Mouse (Mus musculus): ENCODE results near the gene Ubp1. TPM values are rescaled to one million over a fixed set of nuclear protein-coding genes. Genes with fewer than 3 reads are reported as not detected.
A peak's percentile ranks its signal among the peaks of the same experiment; 100 is the strongest.

The Ubp1 gene
- polyA plus RNA-seq, 1 experiment from 2014 or later, result 14.7 TPM

- Histone ChIP-seq H3K9ac (ENCODE audit: low read depth, low read length) (no peak overlapping the region), H3K4me2 (replicated peaks; ENCODE audit: low read depth) (no peak overlapping the region), H3K36me3 (ENCODE audit: control insufficient read depth, insufficient read depth) (no peaks in the 10 kb centered on the region), H3K27ac (ENCODE audit: low read depth, low read length) (no peak overlapping the region), H3K9me3 (ENCODE audit: control insufficient read depth) (no peaks in the 10 kb centered on the region), H3K27me3 (replicated peaks; ENCODE audit: control insufficient read depth, insufficient read depth, low read length) (no peaks in the 10 kb centered on the region), H3K4me1 (replicated peaks; ENCODE audit: control insufficient read depth, insufficient read depth, low read length) (no peaks in the 10 kb centered on the region), H3K4me3 (ENCODE audit: low read depth, low read length) (no peak overlapping the region)
- WGBS, result 86% methylated on average over 4 of the region's 4 CpGs
- TF ChIP-seq CTCF (IDR thresholded peaks at IDR 0.05; ENCODE audit: low read depth), result peak; percentile 41
- no peak for ATAC-seq
Measured at GRCm38 (mm10) chr9:114015724-114016123, 85.0 kb downstream of the Ubp1 start.

GRCm38 (mm10) chr9:114016402-114016801, 85.7 kb downstream of the Ubp1 start:
- Histone ChIP-seq H3K27ac (ENCODE audit: low read depth, low read length) (no peak overlapping the region), H3K9me3 (ENCODE audit: control insufficient read depth) (no peaks in the 10 kb centered on the region), H3K4me2 (replicated peaks; ENCODE audit: low read depth) (no peak overlapping the region), H3K4me1 (replicated peaks; ENCODE audit: control insufficient read depth, insufficient read depth, low read length) (no peaks in the 10 kb centered on the region), H3K9ac (ENCODE audit: low read depth, low read length) (no peak overlapping the region), H3K4me3 (ENCODE audit: low read depth, low read length) (no peak overlapping the region), H3K27me3 (replicated peaks; ENCODE audit: control insufficient read depth, insufficient read depth, low read length) (no peaks in the 10 kb centered on the region), H3K36me3 (ENCODE audit: control insufficient read depth, insufficient read depth) (no peaks in the 10 kb centered on the region)
- no peak for TF ChIP-seq CTCF (IDR thresholded peaks at IDR 0.05; ENCODE audit: low read depth)
- 63% methylated on average over 4 of the region's 4 CpGs for WGBS
- no peak for ATAC-seq

GRCm38 (mm10) chr9:114019012-114019762, 88.5 kb downstream of the Ubp1 start:
- Histone ChIP-seq H3K4me3 (ENCODE audit: low read depth, low read length) (no peak overlapping the region), H3K9me3 (ENCODE audit: control insufficient read depth) (no peaks in the 10 kb centered on the region), H3K27ac (ENCODE audit: low read depth, low read length) (no peak overlapping the region), H3K4me1 (replicated peaks; ENCODE audit: control insufficient read depth, insufficient read depth, low read length) (no peaks in the 10 kb centered on the region), H3K9ac (ENCODE audit: low read depth, low read length) (no peak overlapping the region), H3K4me2 (replicated peaks; ENCODE audit: low read depth) (no peak overlapping the region), H3K27me3 (replicated peaks; ENCODE audit: control insufficient read depth, insufficient read depth, low read length) (no peaks in the 10 kb centered on the region), H3K36me3 (ENCODE audit: control insufficient read depth, insufficient read depth) (no peaks in the 10 kb centered on the region)
- no peak for TF ChIP-seq CTCF (IDR thresholded peaks at IDR 0.05; ENCODE audit: low read depth)
- whole genome bisulfite sequencing, result 82% methylated on average over 7 of the region's 7 CpGs
- ATAC-seq, result no peak

DNA sequence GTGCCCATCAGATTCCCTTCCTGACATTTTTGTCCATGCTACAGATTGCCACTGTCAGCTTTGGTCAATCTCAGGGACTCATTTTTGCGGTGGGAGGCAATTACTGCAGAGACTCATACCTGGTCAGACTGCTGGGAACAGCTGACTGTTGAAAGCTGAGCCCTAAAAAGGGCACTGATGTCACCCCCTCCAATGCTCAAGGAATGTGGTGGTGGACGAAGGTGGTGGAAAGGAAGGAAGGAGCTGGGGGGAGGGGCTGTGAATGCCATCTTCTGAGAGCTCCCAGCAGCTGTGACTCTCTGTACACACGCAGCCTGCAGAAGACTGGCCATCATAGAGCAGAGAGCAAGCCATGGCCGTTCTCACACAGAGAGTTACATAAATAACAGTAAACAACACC, 91.4 kb downstream of the Ubp1 start:
- H3K9me3 ChIP-seq (ENCODE audit: control insufficient read depth), result no peaks in the 10 kb centered on the region
- H3K4me3 ChIP-seq (ENCODE audit: low read depth, low read length), result no peak overlapping the region
- H3K36me3 ChIP-seq (ENCODE audit: control insufficient read depth, insufficient read depth), result no peaks in the 10 kb centered on the region
- no peak overlapping the region for H3K27ac ChIP-seq (ENCODE audit: low read depth, low read length)
- WGBS, result 40% methylated on average over 4 of the region's 4 CpGs
- H3K4me2 ChIP-seq (replicated peaks; ENCODE audit: low read depth), result no peak overlapping the region
- ATAC-seq, result no peak
- no peak for TF ChIP-seq CTCF (IDR thresholded peaks at IDR 0.05; ENCODE audit: low read depth)
- H3K4me1 ChIP-seq (replicated peaks; ENCODE audit: control insufficient read depth, insufficient read depth, low read length), result no peaks in the 10 kb centered on the region
- H3K27me3 ChIP-seq (replicated peaks; ENCODE audit: control insufficient read depth, insufficient read depth, low read length), result peaks cover 8% of the 10 kb centered on the region; the same call in 1 of the 2 replicates
- H3K9ac ChIP-seq (ENCODE audit: low read depth, low read length), result no peak overlapping the region

DNA sequence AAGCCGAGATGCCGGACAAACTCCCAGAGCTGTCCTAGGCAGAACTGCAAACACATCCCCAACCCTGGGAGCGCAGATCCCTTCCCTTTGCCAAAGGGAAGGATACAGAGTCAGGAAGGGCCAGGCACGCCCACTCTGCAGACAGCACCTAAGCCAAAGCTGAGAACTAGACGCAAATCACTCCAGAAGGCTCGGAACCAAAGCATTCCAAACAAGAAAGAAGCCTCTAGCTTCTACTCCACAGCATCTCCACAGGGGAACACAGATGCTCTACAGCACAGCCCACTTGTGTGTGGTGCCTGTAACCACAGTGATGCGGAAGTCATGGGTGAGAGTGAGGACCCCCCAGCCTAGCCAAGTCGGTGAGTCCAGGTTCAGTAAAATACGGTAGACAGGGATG, 94.4 kb downstream of the Ubp1 start:
- ATAC-seq, result no peak
- H3K27me3 ChIP-seq (replicated peaks; ENCODE audit: control insufficient read depth, insufficient read depth, low read length), result peaks cover 8% of the 10 kb centered on the region; the same call in 1 of the 2 replicates
- H3K27ac ChIP-seq (ENCODE audit: low read depth, low read length), result no peak overlapping the region
- H3K4me2 ChIP-seq (replicated peaks; ENCODE audit: low read depth), result no peak overlapping the region
- no peak overlapping the region for H3K4me3 ChIP-seq (ENCODE audit: low read depth, low read length)
- no peak for TF ChIP-seq CTCF (IDR thresholded peaks at IDR 0.05; ENCODE audit: low read depth)
- 52% methylated on average over 9 of the region's 9 CpGs for WGBS
- H3K4me1 ChIP-seq (replicated peaks; ENCODE audit: control insufficient read depth, insufficient read depth, low read length), result no peaks in the 10 kb centered on the region
- H3K9me3 ChIP-seq (ENCODE audit: control insufficient read depth), result no peaks in the 10 kb centered on the region
- H3K36me3 ChIP-seq (ENCODE audit: control insufficient read depth, insufficient read depth), result no peaks in the 10 kb centered on the region
- H3K9ac ChIP-seq (ENCODE audit: low read depth, low read length), result no peak overlapping the region

DNA sequence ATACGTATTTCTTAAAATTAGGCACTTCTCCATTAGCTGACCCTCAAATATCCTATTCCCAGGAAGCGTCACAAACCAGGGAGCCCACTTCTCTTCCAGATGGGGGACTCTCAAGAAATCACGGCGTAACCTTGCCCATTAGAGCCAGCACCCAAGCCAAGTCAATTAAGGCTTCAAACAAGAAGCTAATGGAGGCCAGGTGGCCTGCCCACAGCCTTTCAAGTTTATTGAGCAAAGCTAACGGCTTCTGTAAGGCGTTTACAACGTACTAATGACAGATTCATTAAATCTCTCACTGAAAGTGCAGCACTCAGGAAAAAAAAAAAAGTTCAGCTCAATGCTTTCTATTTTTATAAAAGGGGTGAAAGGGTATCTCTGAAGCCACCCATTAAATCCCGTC, 95.1 kb downstream of the Ubp1 start:
- no peak for ATAC-seq
- Histone ChIP-seq H3K27me3 (replicated peaks; ENCODE audit: control insufficient read depth, insufficient read depth, low read length) (peaks cover 8% of the 10 kb centered on the region; the same call in 1 of the 2 replicates), H3K4me3 (ENCODE audit: low read depth, low read length) (peak overlapping the region; percentile 47), H3K4me1 (replicated peaks; ENCODE audit: control insufficient read depth, insufficient read depth, low read length) (no peaks in the 10 kb centered on the region), H3K36me3 (ENCODE audit: control insufficient read depth, insufficient read depth) (no peaks in the 10 kb centered on the region), H3K9me3 (ENCODE audit: control insufficient read depth) (no peaks in the 10 kb centered on the region), H3K9ac (ENCODE audit: low read depth, low read length) (0 out of 2 replicates have a peak overlapping the region, but pooled peaks have one; percentile 8), H3K27ac (ENCODE audit: low read depth, low read length) (no peak overlapping the region), H3K4me2 (replicated peaks; ENCODE audit: low read depth) (peak overlapping the region; percentile 88)
- TF ChIP-seq CTCF (IDR thresholded peaks at IDR 0.05; ENCODE audit: low read depth), result no peak
- WGBS, result 16% methylated on average over 8 of the region's 8 CpGs

Measured in intestine, postnatal 0 days (tissue).